Mouse (Mus musculus) liver, embryonic 16.5 days (tissue): Measurements from ENCODE around the gene Mpnd. TPM values are rescaled to one million over a fixed set of nuclear protein-coding genes. Genes with fewer than 3 reads are reported as not detected.

Experiments
- ATAC-seq: fragments of 200-750 bp; cut with Nextera tagmentation; 2 replicates; pipeline ENCODE4 v1.8.0; 2017; ENCODE audit warnings: low read depth, mild to moderate bottlenecking, moderate number of reproducible peaks, moderate library complexity
- H3K27ac ChIP-seq: fragments of 300-500 bp; sonication (generic); 2 replicates; pipeline ENCODE4 v1.5.1; 2014; ENCODE audit warnings: mild to moderate bottlenecking, low read length
- H3K27me3 ChIP-seq: fragments of 300-500 bp; sonication (generic); 2 replicates; pipeline ENCODE4 v1.6.1; 2014; ENCODE audit warnings: low read depth, low read length, mixed read lengths; ENCODE audit not compliant: control insufficient read depth, insufficient read depth
- H3K36me3 ChIP-seq: fragments of 300-500 bp; sonication (generic); 2 replicates; pipeline ENCODE4 v1.6.1; 2014; ENCODE audit warnings: mild to moderate bottlenecking; ENCODE audit not compliant: control insufficient read depth, insufficient read depth
- H3K4me1 ChIP-seq: fragments of 300-500 bp; sonication (generic); 2 replicates; pipeline ENCODE4 v1.6.1; 2014; ENCODE audit warnings: low read depth, low read length, mixed read lengths; ENCODE audit not compliant: control insufficient read depth
- H3K4me2 ChIP-seq: fragments of 300-500 bp; sonication (generic); 2 replicates; pipeline ENCODE4 v1.6.1; 2014; ENCODE audit warnings: low read depth, low read length, mixed read lengths
- H3K4me3 ChIP-seq: fragments of 300-500 bp; sonication (generic); 2 replicates; pipeline ENCODE4 v1.5.1; 2014; ENCODE audit warnings: low read depth, mild to moderate bottlenecking, low read length
- H3K9ac ChIP-seq: fragments of 300-500 bp; sonication (generic); 2 replicates; pipeline ENCODE4 v1.6.1; 2014; ENCODE audit warnings: low read depth, low read length
- H3K9me3 ChIP-seq: fragments of 300-500 bp; sonication (generic); replicated peaks from 2 replicates; pipeline ENCODE4 v1.6.1; 2016; ENCODE audit warnings: low read length; ENCODE audit not compliant: control insufficient read depth
- WGBS: fragments of 180-500 bp; shearing (Covaris S2); extraction: QIAGEN DNeasy Blood & Tissue Kit; methylation state at CpG from one replicate; pipeline ENCODE4 v1.1.7; 2014; ENCODE audit not compliant: insufficient replicate concordance; 5-methylcytosine and 5-hydroxymethylcytosine counted together
- polyA plus RNA-seq: library from polyadenylated mRNA; unstranded; fragments of >200 nt; fragmentation: Nextera tagmentation; extraction: Ambion mirVana; gene quantifications from 2 replicates; pipeline ENCODE4 v1.2.1, GENCODE M21; 2015

Mpnd gene
- polyA plus RNA-seq, 1 experiment from 2014 or later: 16.2 TPM

DNA sequence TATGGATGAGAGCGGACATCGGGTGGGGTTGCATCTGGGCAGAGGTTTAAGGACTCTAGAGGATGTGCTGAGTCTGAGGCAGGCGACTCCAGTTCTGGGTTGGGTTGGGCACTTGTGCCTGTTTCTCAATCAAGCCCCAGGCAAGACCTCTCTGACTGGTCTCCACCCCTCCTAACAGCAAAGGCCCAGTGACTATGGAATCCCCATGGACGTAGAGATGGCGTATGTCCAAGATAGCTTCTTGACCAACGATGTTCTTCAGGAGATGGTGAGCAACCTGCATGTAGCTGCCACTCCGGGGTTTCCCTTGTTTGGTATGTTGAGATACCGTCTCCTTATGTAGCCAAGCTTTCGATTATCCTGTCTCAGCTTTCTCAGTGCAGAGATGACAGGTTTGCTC lies 9.8 kb downstream of the Mpnd start:
- WGBS: 86% methylated on average over 9 of the region's 9 CpGs
- H3K4me1 ChIP-seq: peaks cover 4% of the 10 kb centered on the region
- no peaks in the 10 kb centered on the region; the same call in 1 of the 2 replicates for H3K27me3 ChIP-seq
- ATAC-seq: no peak
- H3K27ac ChIP-seq: no peak overlapping the region
- peaks cover 33% of the 10 kb centered on the region for H3K36me3 ChIP-seq
- no peak overlapping the region for H3K4me2 ChIP-seq
- H3K9me3 ChIP-seq: no peaks in the 10 kb centered on the region
- H3K9ac ChIP-seq: no peak overlapping the region
- no peak overlapping the region for H3K4me3 ChIP-seq

DNA sequence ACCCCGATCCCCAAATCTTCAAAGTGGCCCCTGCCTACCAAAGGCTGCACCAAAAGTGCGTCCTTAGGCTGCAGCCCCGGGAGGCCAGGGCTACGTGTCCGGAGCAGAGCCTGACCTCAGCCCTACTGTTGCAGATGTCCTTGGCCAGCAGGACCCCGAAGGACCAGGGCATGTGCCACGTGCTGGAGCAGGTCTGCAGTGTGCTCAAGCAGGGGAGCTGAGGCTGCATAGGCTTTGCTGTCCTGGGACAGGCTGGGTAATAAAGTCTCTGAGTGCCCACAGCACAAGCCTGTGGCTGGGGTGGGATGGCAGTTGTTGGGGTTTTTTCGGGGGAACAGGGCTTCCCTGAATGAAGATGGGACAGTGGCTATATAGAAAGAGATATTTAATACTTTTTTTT lies 10.9 kb downstream of the Mpnd start:
- Histone ChIP-seq H3K4me3 (no peak overlapping the region), H3K9ac (no peak overlapping the region), H3K27ac (no peak overlapping the region), H3K9me3 (no peaks in the 10 kb centered on the region), H3K27me3 (no peaks in the 10 kb centered on the region), H3K36me3 (peaks cover 33% of the 10 kb centered on the region), H3K4me2 (no peak overlapping the region), H3K4me1 (no peaks in the 10 kb centered on the region)
- ATAC-seq: no peak
- 79% methylated on average over 8 of the region's 8 CpGs for WGBS

- no peak overlapping the region for H3K4me3 ChIP-seq
- H3K9ac ChIP-seq: no peak overlapping the region
- no peaks in the 10 kb centered on the region for H3K9me3 ChIP-seq
- WGBS: 78% methylated on average over 15 of the region's 15 CpGs
- no peak overlapping the region for H3K27ac ChIP-seq
- no peak for ATAC-seq
- no peak overlapping the region for H3K4me2 ChIP-seq
- H3K4me1 ChIP-seq: peaks cover 2% of the 10 kb centered on the region; the same call in 1 of the 2 replicates
- no peaks in the 10 kb centered on the region for H3K27me3 ChIP-seq
- H3K36me3 ChIP-seq: peaks cover 33% of the 10 kb centered on the region
Measured at GRCm38 (mm10) chr17:56016793-56017785, 11.6 kb downstream of the Mpnd start.

DNA sequence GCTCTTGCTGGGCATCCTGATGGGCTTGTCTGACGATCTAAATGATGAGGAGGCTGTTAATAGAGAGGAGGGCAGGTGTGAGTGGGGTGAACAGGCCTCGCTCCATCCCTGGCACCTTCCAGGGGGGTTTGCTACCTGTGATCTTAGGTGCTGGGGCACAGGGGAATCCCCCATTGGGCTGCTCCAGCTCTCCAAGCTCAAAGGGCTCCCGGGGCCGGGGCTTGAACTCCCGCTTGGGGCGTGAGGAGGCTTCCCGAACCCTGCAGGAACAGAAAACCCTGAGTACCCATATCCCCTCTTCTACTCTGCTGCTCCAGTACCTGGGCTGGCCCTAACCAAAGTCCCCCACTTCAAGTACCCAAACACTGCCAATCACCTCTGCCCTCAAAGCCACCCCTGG lies 12.3 kb downstream of the Mpnd start:
- Histone ChIP-seq H3K27me3 (no peaks in the 10 kb centered on the region), H3K9me3 (no peaks in the 10 kb centered on the region), H3K4me2 (no peak overlapping the region), H3K4me1 (peaks cover 8% of the 10 kb centered on the region), H3K36me3 (peaks cover 33% of the 10 kb centered on the region), H3K9ac (no peak overlapping the region), H3K4me3 (no peak overlapping the region), H3K27ac (no peak overlapping the region)
- no peak for ATAC-seq
- WGBS: 86% methylated on average over 7 of the region's 7 CpGs

GRCm38 (mm10) chr17:56018347-56019131 lies 13.0 kb downstream of the Mpnd start:
- Histone ChIP-seq H3K27me3 (no peaks in the 10 kb centered on the region), H3K36me3 (peaks cover 33% of the 10 kb centered on the region), H3K9me3 (no peaks in the 10 kb centered on the region), H3K4me3 (no peak overlapping the region), H3K4me2 (no peak overlapping the region), H3K9ac (no peak overlapping the region), H3K4me1 (peaks cover 12% of the 10 kb centered on the region), H3K27ac (no peak overlapping the region)
- WGBS: 69% methylated on average over 20 of the region's 20 CpGs
- no peak for ATAC-seq

GRCm38 (mm10) chr17:56020400-56021084 lies 15.0 kb downstream of the Mpnd start:
- no peaks in the 10 kb centered on the region for H3K27me3 ChIP-seq
- no peak overlapping the region for H3K4me3 ChIP-seq
- H3K4me1 ChIP-seq: peaks cover 17% of the 10 kb centered on the region
- H3K36me3 ChIP-seq: peaks cover 33% of the 10 kb centered on the region
- H3K9ac ChIP-seq: no peak overlapping the region
- 77% methylated on average over 6 of the region's 6 CpGs for WGBS
- H3K4me2 ChIP-seq: no peak overlapping the region
- no peaks in the 10 kb centered on the region for H3K9me3 ChIP-seq
- H3K27ac ChIP-seq: no peak overlapping the region
- ATAC-seq: no peak

- Histone ChIP-seq H3K9me3 (no peaks in the 10 kb centered on the region), H3K36me3 (peaks cover 25% of the 10 kb centered on the region), H3K27ac (no peak overlapping the region), H3K27me3 (no peaks in the 10 kb centered on the region), H3K4me2 (no peak overlapping the region), H3K4me3 (no peak overlapping the region), H3K4me1 (peaks cover 17% of the 10 kb centered on the region), H3K9ac (no peak overlapping the region)
- no peak for ATAC-seq
- 50% methylated on average over 4 of the region's 4 CpGs for WGBS
Measured at GRCm38 (mm10) chr17:56021161-56021910, 15.8 kb downstream of the Mpnd start.
